ENCODE assay signal across 8 mouse cellular contexts in genomic region chrX:140542938-140543673, GRCm38 (mm10). TPM values are rescaled to one million over a fixed set of nuclear protein-coding genes. Genes with fewer than 3 reads are reported as not detected.
DNase-seq lines count a peak whose midpoint lies in the region; ATAC-seq lines count a peak whose summit lies in the region.

No protein-coding gene starts in this region.

- H3K27me3 ChIP-seq in hindbrain, embryonic 11.5 days (ENCODE audit: control insufficient read depth, insufficient read depth, low read length) = peaks cover 18% of the 10 kb centered on the region

- H3K9me3 ChIP-seq in hindbrain, embryonic 11.5 days (ENCODE audit: control insufficient read depth, low read length) = no peaks in the 10 kb centered on the region

- ATAC-seq in hindbrain, embryonic 11.5 days (ENCODE audit: low FRiP score) = peak; percentile 83

- H3K4me1 ChIP-seq in hindbrain, embryonic 11.5 days (replicated peaks; ENCODE audit: control insufficient read depth, insufficient read depth, low read length) = no peaks in the 10 kb centered on the region

- H3K4me2 ChIP-seq in hindbrain, embryonic 11.5 days (replicated peaks; ENCODE audit: low read depth, low read length) = peak overlapping the region; percentile 58

- H3K4me3 ChIP-seq in hindbrain, embryonic 11.5 days (ENCODE audit: low read depth, low read length) = peak overlapping the region; percentile 42

- 29% methylated on average over 18 of the region's 18 CpGs for WGBS in hindbrain, embryonic 11.5 days

- peak overlapping the region; percentile 69 for H3K9ac ChIP-seq in hindbrain, embryonic 11.5 days (ENCODE audit: low read depth, low read length)

- H3K27ac ChIP-seq in hindbrain, embryonic 11.5 days (ENCODE audit: low read depth, low read length) = peak overlapping the region; percentile 82

- peak; percentile 71 for DNase-seq in Muller cell, postnatal 12 days (ENCODE audit: inconsistent ontology term)
- peak; percentile 81 for DNase-seq in cerebellum, adult 9-11 months
- DNase-seq in frontal cortex, adult 2 months (ENCODE audit: extremely low spot score in 1 of 2, low spot score in 1 of 2) = peak; percentile 53 to 80
- peak; percentile 66 for DNase-seq in hindbrain, embryonic 11.5 days (ENCODE audit: low spot score)
- DNase-seq in layer of hippocampus, postnatal 14 days (ENCODE audit: low spot score in 2 of 2) = peak; percentile 73 to 78
- peak; percentile 89 for DNase-seq in lung, postnatal 10 days
- DNase-seq in retina, adult 2 months (ENCODE audit: low read depth, low spot score) = peak; percentile 41
- peak; percentile 84 for DNase-seq in thymus, postnatal 25 days

- no peaks in the 10 kb centered on the region for H3K36me3 ChIP-seq in hindbrain, embryonic 11.5 days (ENCODE audit: control insufficient read depth, insufficient read depth, low read length)

RNA-seq across cellular contexts. Expression of gene Tsc22d3, which starts 57.4 kb away (rescaled TPM):
- polyA plus RNA-seq in frontal cortex, adult 2 months (2012; rRNA removed) = 68.3 and 92.5 TPM in 2 replicates
- polyA plus RNA-seq in hindbrain, embryonic 11.5 days (2014; fragmentation: Nextera tagmentation; extraction: Ambion mirVana) = 147 and 151 TPM in 2 replicates
- total RNA-seq in layer of hippocampus, postnatal 14 days (2021) = 100 to 1,000 TPM; 126 to 133 TPM

Comparison
In these comparisons a context has a peak if more than half of its experiments do, and no peak if none do; other contexts are left out.
1. Peak in every context shown above with its lines: DNase-seq, ATAC-seq, H3K4me3 ChIP-seq and H3K27ac ChIP-seq.